Mouse (Mus musculus) embryonic stem cell, embryonic (primary cell): Measurements from ENCODE around the gene Cd300lg.

Source experiments
- CTCF ChIA-PET, 4 experiments: fragments of 300-600 bp in 2 of 4; fragments of 350-600 bp in 2 of 4; sonication (Branson Sonifier 250); formaldehyde crosslinking; loops; one replicate each; lab custom pipeline; 2022; ENCODE audit warnings: inconsistent platforms in 2 of 4; lab: Charles Lee
- POLR2A ChIA-PET, 4 experiments: fragments of 300-600 bp in 2 of 4; fragments of 350-600 bp in 2 of 4; sonication (Branson Sonifier 250); formaldehyde crosslinking; loops; one replicate each; lab custom pipeline; 2022; ENCODE audit warnings: antibody characterized with exemption in 4 of 4, inconsistent platforms in 1 of 4; lab: Charles Lee

Gene Cd300lg

GRCm38 (mm10) chr11:102016136-102016535 lies 25.2 kb upstream of the Cd300lg start:
- POLR2A ChIA-PET = interaction anchor here in 2 of 4 experiments (1.3 to 2.1 kb wide), 3 partner anchors 11 to 32 kb away, joined by 4 to 7 read pairs (median 7); partner anchors contain the start of gene Cfap97d1 (in 2 of the 2)

GRCm38 (mm10) chr11:102019736-102020135 lies 21.6 kb upstream of the Cd300lg start:
- CTCF ChIA-PET = interaction anchor here in 3 of 4 experiments (0.6 to 5.3 kb wide), 4 partner anchors 18 to 22 kb away, joined by 5 to 29 read pairs (median 7); no protein-coding TSS in a partner anchor
- POLR2A ChIA-PET = no interaction called here

More at GRCm38 (mm10) chr11:102016136-102016535, 25.2 kb upstream of the Cd300lg start:
- CTCF ChIA-PET = interaction anchor here in 2 of 4 experiments (0.7 to 1.7 kb wide), 3 partner anchors 24 to 38 kb away, joined by 3 to 6 read pairs (median 4); no protein-coding TSS in a partner anchor

DNA sequence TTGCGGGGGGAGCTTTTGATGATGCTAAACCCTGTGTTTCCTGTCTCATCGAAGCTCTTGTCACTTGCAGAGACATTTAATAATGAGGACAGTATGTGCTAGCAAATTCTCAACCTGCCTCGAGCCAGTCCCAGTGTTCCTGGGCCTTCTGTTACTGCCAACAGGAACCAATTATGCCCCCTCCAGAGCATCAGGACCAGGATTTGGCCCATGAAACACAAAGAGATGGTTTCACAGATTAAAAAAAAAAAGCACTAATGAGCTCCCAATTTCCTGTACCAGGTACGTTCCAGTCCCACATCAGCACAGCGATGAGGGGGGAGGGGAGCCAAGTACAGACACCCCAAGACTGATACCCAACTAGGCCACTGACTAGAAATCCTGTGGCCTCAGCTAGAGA lies 20.1 kb upstream of the Cd300lg start:
- ChIA-PET POLR2A (interaction anchor here in 1 of 4 experiments (0.5 to 1.3 kb wide), 3 partner anchors 18 to 535 kb away, joined by 3 read pairs; no protein-coding TSS in a partner anchor), CTCF (interaction anchor here (0.6 to 5.3 kb wide), 7 partner anchors 18 to 766 kb away, joined by 3 to 29 read pairs (median 4); no protein-coding TSS in a partner anchor)

DNA sequence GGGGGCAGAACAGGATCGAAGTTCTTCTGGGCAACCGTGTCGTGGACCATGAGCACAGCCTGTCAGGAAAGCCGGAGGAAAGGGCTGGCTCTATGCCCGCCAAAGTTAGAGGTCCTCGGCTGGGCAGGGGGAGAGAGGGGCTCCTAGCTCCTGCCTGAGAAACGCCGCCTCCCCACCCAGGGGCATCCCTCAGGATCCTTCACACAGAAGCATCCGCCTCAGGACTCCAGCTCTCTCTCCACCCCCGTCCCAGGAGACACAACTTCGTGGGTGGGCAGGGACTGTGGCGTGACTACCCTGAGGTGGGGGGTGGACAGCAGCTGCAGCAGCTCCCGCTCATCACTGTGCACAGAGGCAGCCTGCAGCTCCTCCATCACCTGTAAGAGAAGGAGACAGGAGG lies 17.9 kb upstream of the Cd300lg start:
- POLR2A ChIA-PET = no interaction called here
- CTCF ChIA-PET = interaction anchor here in 2 of 4 experiments (0.6 to 2.1 kb wide), 5 partner anchors 15 to 210 kb away, joined by 3 to 7 read pairs (median 3); partner anchors contain the start of gene Cfap97d1 (in 1 of the 2)

- ChIA-PET CTCF (interaction anchor here in 2 of 4 experiments (0.6 to 2.1 kb wide), 4 partner anchors 16 to 211 kb away, joined by 3 to 7 read pairs (median 3); partner anchors contain the start of gene Cfap97d1 (in 1 of the 2)), POLR2A (interaction anchor here in 2 of 4 experiments (1.1 to 2.4 kb wide), 3 partner anchors 9 to 16 kb away, joined by 3 to 7 read pairs (median 3); partner anchors contain the start of gene Cd300lg (in 1 of the 2))
Measured at GRCm38 (mm10) chr11:102024084-102024758, 17.1 kb upstream of the Cd300lg start.

- CTCF ChIA-PET = interaction anchor here (0.5 to 3.7 kb wide), 4 partner anchors 15 to 181 kb away, joined by 3 to 20 read pairs (median 6); no protein-coding TSS in a partner anchor
Measured at GRCm38 (mm10) chr11:102024875-102025274, 16.4 kb upstream of the Cd300lg start.

DNA sequence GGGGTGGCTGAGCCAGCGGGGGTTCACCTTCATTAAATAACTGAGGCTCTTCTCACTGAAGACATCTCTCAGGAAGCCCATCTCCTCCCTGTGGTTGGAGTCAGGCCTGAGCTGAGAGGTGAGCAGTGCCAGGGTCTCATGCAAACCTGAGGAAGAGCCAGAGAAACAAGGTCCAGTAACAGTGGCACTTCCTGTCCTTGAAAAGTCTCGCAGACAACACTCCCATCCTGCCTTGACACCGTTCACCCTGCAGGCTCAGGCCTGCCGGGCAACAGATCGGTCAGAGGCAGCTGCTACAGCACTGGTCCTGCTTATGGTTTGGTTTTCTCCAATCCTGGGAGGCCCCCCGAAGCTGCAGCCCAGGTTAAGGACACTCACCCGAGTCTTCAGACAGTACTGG lies 16.0 kb upstream of the Cd300lg start:
- ChIA-PET CTCF (interaction anchor here (0.5 to 3.7 kb wide), 7 partner anchors 15 to 181 kb away, joined by 3 to 20 read pairs (median 4); no protein-coding TSS in a partner anchor), POLR2A (interaction anchor here in 2 of 4 experiments (0.5 to 2.4 kb wide), 4 partner anchors 14 to 109 kb away, joined by 3 to 7 read pairs (median 4); partner anchors contain the start of genes Cd300lg (in 1 of the 2) and Cfap97d1 (in 1 of the 2))

More at GRCm38 (mm10) chr11:102024875-102025274, 16.4 kb upstream of the Cd300lg start:
- POLR2A ChIA-PET = interaction anchor here in 2 of 4 experiments (1.1 to 2.4 kb wide), 3 partner anchors 10 to 16 kb away, joined by 3 to 7 read pairs (median 3); partner anchors contain the start of gene Cd300lg (in 1 of the 2)

- CTCF ChIA-PET = interaction anchor here in 3 of 4 experiments (0.7 to 3.7 kb wide), 7 partner anchors 10 to 58 kb away, joined by 3 to 20 read pairs (median 4); no protein-coding TSS in a partner anchor
- POLR2A ChIA-PET = interaction anchor here in 3 of 4 experiments (0.5 to 2.4 kb wide), 4 partner anchors 14 to 109 kb away, joined by 3 to 7 read pairs (median 4); partner anchors contain the start of genes Cd300lg (in 1 of the 3) and Cfap97d1 (in 1 of the 3)
Measured at GRCm38 (mm10) chr11:102025991-102026660, 15.2 kb upstream of the Cd300lg start.

- POLR2A ChIA-PET = interaction anchor here in 3 of 4 experiments (0.8 to 2.4 kb wide), 7 partner anchors 8 to 585 kb away, joined by 3 to 7 read pairs (median 4); partner anchors contain the start of genes Cd300lg (in 1 of the 3), Cfap97d1 (in 1 of the 3) and Rpl27 (in 1 of the 3)
- CTCF ChIA-PET = interaction anchor here in 3 of 4 experiments (0.5 to 3.7 kb wide), 15 partner anchors 10 to 990 kb away, joined by 3 to 20 read pairs (median 3); partner anchors contain the start of gene BC030867 (in 1 of the 3)
Measured at GRCm38 (mm10) chr11:102026694-102027360, 14.5 kb upstream of the Cd300lg start.

GRCm38 (mm10) chr11:102027361-102028017 lies 13.8 kb upstream of the Cd300lg start:
- ChIA-PET CTCF (interaction anchor here in 3 of 4 experiments (0.5 to 3.7 kb wide), 13 partner anchors 10 to 989 kb away, joined by 3 to 20 read pairs (median 3); partner anchors contain the start of gene BC030867 (in 1 of the 3)), POLR2A (interaction anchor here in 3 of 4 experiments (0.6 to 1.2 kb wide), 8 partner anchors 9 to 585 kb away, joined by 3 to 6 read pairs (median 4); partner anchors contain the start of genes Cfap97d1 (in 1 of the 3) and Rpl27 (in 1 of the 3))

- POLR2A ChIA-PET = interaction anchor here in 2 of 4 experiments (0.6 to 1.2 kb wide), 3 partner anchors 10 to 388 kb away, joined by 3 to 6 read pairs (median 6); no protein-coding TSS in a partner anchor
- CTCF ChIA-PET = interaction anchor here in 3 of 4 experiments (1.0 to 3.7 kb wide), 4 partner anchors 12 to 22 kb away, joined by 3 to 20 read pairs (median 9); no protein-coding TSS in a partner anchor
Measured at GRCm38 (mm10) chr11:102028087-102028816, 13.1 kb upstream of the Cd300lg start, which contains the start of gene Mpp3. TSS of gene Mpp3 (minus strand) at chr11:102028461.

- POLR2A ChIA-PET = no interaction called here
- CTCF ChIA-PET = interaction anchor here in 2 of 4 experiments (0.7 to 2.1 kb wide), 2 partner anchors 11 to 1067 kb away, joined by 3 to 8 read pairs; no protein-coding TSS in a partner anchor
Measured at GRCm38 (mm10) chr11:102029304-102029703, 12.0 kb upstream of the Cd300lg start.

- CTCF ChIA-PET = interaction anchor here in 3 of 4 experiments (0.6 to 2.1 kb wide), 4 partner anchors 10 to 12 kb away, joined by 3 to 8 read pairs (median 4); partner anchors contain the start of gene Cd300lg (in 1 of the 3)
- POLR2A ChIA-PET = no interaction called here
Measured at GRCm38 (mm10) chr11:102029966-102030365, 11.3 kb upstream of the Cd300lg start.

DNA sequence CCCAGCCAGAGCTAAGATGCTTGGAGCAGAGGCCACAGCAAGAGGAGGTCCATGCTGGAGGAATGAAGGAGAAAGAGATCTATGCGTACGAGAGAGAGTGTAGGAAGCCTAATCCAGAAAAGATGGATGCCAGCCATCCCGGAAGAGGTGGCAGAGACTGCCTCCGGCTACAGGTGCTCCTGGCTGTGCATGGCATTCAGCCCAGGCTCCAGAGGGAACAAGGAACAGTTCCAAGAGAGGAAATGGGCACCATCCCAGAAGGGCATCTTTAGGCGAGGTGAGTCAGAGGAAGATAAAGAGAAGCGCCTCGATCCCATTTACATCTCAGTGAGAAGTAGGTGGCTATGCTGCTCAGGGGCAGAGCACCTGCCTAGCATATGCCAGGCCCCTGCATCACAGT lies 10.2 kb upstream of the Cd300lg start:
- POLR2A ChIA-PET = interaction anchor here in 1 of 4 experiments (0.6 kb wide), 2 partner anchors 11 to 23 kb away, joined by 3 read pairs; no protein-coding TSS in a partner anchor

GRCm38 (mm10) chr11:102033055-102033591 lies 8.2 kb upstream of the Cd300lg start:
- ChIA-PET POLR2A (interaction anchor here in 1 of 4 experiments (0.6 to 0.7 kb wide), 2 partner anchors 117 to 298 kb away, joined by 3 read pairs; no protein-coding TSS in a partner anchor), CTCF (interaction anchor here (0.8 to 1.7 kb wide), 6 partner anchors 18 to 65 kb away, joined by 3 to 9 read pairs (median 4); no protein-coding TSS in a partner anchor)

More for the DNA sequence above, 10.2 kb upstream of the Cd300lg start:
- CTCF ChIA-PET = interaction anchor here (0.6 to 2.1 kb wide), 7 partner anchors 9 to 254 kb away, joined by 3 to 8 read pairs (median 4); partner anchors contain the start of genes Cd300lg (in 1 of the 4) and Tmub2 (in 1 of the 4)
